Mouse (Mus musculus) hematopoietic stem cell, adult 5-6 weeks (primary cell): ENCODE measurements around the gene Tcl1b2. TPM values are rescaled to one million over a fixed set of nuclear protein-coding genes. Genes with fewer than 3 reads are reported as not detected.
"Not testable (repeated sequence)": the region's sequence is repeated elsewhere in the genome, so short reads cannot be mapped to it uniquely, and the experiment has no call there.

ENCODE experiments used
- ATAC-seq, 2 experiments: fragments of 125-278 bp in 1 of 2; replicated peaks in 1 of 2; 2 replicates each; pipeline ENCODE4 v1.8.0; 2016 to 2017; ENCODE audit warnings: inconsistent platforms in 2 of 2, mild to moderate bottlenecking in 2 of 2, moderate number of reproducible peaks in 2 of 2, low read depth in 1 of 2, moderate TSS enrichment in 1 of 2; ENCODE audit not compliant: low FRiP score in 2 of 2, poor library complexity in 2 of 2, severe bottlenecking in 2 of 2, insufficient read depth in 1 of 2, low TSS enrichment in 1 of 2
- total RNA-seq: library from RNA; stranded (forward); fragments of 172-1452, 232-1000 nt; gene quantifications from 2 replicates; pipeline ENCODE4 v1.2.3, GENCODE M21; 2017

The Tcl1b2 gene
- total RNA-seq, result not detected in 2 replicates

GRCm38 (mm10) chr12:105145714-105146113, at the start of gene Tcl1b2:
TSS of gene Tcl1b2 (plus strand) at chr12:105146014.
- ATAC-seq, result no peak

GRCm38 (mm10) chr12:105099466-105100044, 46.3 kb upstream of the Tcl1b2 start:
- no peak for ATAC-seq

GRCm38 (mm10) chr12:105102901-105103300, 42.9 kb upstream of the Tcl1b2 start:
- no peak for ATAC-seq

GRCm38 (mm10) chr12:105104036-105104435, 41.8 kb upstream of the Tcl1b2 start:
- peak; percentile 49 to 68; a peak in 1 of 4 replicates for ATAC-seq

DNA sequence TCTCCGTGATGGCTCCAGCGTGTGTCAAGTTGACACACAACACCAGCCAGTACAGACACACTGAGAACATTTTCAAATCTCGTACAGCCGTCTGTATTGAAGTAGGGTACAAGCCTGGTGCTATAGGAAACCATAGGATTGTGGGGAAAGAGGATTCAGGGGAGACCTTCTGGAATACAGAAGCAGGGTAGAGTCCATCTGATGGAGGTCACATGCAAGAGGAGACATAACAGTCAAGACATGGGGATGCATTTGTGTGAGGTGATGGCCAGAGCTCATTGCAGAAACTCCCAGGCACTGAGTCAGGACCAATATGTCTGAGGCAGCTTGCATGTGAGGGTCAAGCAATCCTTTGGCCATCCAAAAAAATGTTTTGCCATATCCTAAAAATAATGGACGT, 40.5 kb upstream of the Tcl1b2 start:
- no peak for ATAC-seq

GRCm38 (mm10) chr12:105108856-105109255, 37.0 kb upstream of the Tcl1b2 start:
- no peak for ATAC-seq

GRCm38 (mm10) chr12:105109406-105109805, 36.4 kb upstream of the Tcl1b2 start:
- no peak for ATAC-seq

GRCm38 (mm10) chr12:105109812-105110211, 36.0 kb upstream of the Tcl1b2 start:
- ATAC-seq, result no peak; a peak in 1 of 4 replicates

DNA sequence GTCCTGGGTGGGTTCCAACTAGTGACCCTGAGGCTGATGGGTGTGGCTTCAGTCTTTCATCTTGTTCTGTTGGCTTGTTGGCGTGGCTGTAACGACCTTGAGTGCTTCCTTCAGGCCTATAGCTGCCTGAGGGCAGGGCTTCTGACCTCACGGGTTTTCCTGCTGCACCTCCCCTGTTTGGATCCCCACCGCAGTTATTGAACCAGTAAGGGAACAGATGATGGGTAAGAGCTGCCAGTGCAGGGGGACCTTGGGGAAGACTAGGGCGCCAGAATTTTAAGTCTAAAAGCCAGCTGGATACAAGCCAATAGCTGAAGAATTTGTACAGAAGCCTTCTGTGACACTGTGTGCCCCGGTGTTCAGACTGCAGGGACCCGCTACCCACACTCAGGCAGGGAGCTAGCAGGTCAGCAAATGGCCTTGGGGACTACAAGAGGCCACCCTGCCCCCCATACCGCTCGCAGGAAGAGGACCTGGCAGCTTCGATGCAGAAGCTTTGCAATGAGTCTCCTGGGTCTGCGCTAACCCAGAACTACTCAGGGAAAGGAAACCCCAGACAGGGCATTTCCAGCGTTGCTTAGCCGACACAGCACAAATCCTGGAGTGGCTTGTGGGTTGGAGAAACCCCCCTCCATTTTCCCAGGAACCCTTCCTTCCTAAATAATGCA, 33.4 kb upstream of the Tcl1b2 start:
- ATAC-seq, result peak; percentile 18 to 19; a peak in 1 of 4 replicates

- peak; percentile 62 to 65 for ATAC-seq
These were observed 29.2 kb upstream of the Tcl1b2 start for GRCm38 (mm10) chr12:105116648-105117047.

DNA sequence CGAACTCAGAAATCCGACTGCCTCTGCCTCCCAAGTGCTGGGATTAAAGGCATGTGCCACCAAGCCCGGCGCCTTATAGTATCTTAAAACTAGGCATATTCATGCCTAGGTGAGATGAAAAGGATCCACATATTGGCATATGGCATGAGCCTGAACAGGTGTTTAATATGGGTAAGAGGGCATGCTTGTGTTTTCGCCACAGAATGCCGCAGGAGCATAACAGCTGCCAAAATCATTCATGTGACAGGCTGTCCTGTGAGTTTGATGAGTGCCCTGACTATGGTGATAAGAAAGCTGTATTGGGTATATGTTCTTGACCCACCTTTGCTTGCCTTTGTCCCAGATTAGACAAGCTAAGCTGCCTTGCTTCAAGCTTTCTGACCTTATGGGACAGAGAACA, 20.5 kb upstream of the Tcl1b2 start:
- no peak for ATAC-seq

GRCm38 (mm10) chr12:105126516-105126915, 19.3 kb upstream of the Tcl1b2 start:
- no peak for ATAC-seq

GRCm38 (mm10) chr12:105127607-105128006, 18.2 kb upstream of the Tcl1b2 start:
- no peak for ATAC-seq

DNA sequence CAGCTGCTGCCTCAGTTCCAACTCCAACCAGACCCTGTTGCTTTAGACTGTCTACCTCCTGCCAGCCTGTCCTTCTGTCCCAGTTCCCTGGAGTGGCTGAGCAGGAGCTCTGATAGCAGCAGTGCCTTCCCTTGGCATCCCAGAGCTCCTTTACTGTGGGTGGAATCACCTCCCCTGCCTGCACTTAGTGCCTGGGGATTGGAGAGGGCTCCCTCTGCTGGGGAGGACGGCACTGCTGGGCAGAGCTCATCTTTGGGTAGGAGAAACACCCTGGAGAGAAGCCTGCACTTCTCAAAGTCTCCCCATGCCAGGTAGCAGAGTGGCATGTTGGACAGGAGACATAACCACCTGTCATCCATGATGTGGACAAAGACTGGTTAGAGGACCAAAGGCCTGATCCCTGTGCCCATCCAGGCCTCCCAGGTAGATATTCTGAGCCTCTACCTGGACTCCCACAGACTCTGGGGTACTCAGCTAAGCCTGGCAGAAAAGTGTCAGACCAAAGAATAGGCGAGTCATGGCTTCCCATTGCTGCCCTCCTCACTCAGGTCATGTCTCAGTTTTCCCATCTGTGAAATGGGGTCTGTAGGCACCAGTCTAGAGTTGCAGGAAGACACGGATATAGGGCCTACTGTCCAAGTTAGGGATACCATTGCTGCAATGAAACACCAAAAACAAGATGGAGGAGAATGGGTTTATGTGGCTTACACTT, 16.2 kb upstream of the Tcl1b2 start:
- ATAC-seq, result peak; percentile 58 to 78; a peak in 3 of 4 replicates

DNA sequence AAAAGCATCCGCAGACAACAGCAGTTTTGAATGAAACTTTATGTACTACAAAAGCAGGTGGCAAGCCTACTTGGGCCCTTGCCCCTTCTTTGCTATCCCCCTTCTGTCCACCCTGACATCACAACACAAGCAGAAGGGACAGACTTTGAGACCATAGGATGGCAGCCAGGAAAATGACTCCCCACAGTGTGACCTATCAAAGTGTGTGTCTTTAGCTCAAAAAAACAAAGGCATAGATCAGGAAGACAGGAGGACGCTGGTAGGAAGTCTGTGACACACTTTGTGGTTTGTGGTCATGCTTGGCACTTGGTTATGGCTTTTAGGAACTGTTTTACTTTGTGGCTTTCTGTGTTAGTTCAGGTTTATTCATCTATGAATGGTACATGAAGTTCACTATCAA, 11.6 kb upstream of the Tcl1b2 start:
- ATAC-seq, result peak; percentile 71 to 72

DNA sequence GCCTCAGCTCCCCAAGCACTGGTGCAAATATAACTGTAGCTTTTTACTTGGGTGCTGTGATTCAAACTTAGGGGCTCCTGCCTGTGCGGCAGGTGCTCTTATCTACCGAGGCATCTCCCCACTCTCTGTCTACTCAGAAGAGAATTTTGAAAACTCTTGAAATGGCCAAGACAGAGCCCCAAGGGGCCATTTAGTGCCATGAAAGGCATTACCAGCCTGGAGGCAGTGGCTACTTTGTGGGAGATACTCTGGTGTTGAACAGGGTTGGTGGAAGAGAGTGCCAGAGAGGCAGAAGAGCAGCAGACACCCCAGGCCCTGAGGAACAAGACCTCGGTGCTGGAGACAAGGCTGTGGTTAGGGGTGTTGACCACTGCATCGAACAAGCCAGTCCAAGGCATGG, 11.0 kb upstream of the Tcl1b2 start:
- ATAC-seq, result not testable (repeated sequence)

DNA sequence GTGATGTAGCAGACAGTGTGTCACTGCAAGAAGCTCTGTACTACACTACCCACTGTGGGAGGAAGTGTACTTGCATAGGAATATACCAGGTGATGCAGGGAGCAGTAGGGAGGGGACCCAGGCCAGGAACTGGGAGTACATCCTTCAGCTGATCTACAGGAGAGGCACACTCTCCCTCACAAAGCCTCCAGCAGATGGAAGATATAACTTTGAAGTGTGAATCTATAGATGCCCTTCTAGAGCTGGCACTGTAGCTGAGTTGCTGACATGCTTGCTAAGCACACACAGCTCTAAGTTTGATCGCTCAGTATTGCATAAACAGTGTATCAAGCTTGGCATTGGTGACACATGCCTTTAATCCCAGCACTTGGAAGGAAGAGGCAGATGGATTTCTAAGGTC, 8.1 kb upstream of the Tcl1b2 start:
- ATAC-seq, result not testable (repeated sequence)

GRCm38 (mm10) chr12:105143096-105143495, 2.7 kb upstream of the Tcl1b2 start:
- ATAC-seq, result no peak
